Mouse (Mus musculus) midbrain, embryonic 13.5 days (tissue): ENCODE measurements around the gene Bmp8a. TPM values are rescaled to one million over a fixed set of nuclear protein-coding genes. Genes with fewer than 3 reads are reported as not detected.

ENCODE experiments used
- ATAC-seq: fragments of 200-750 bp; cut with Nextera tagmentation; 2 replicates; pipeline ENCODE4 v1.8.0; 2017; ENCODE audit warnings: mild to moderate bottlenecking, moderate TSS enrichment, moderate library complexity
- H3K27ac ChIP-seq: fragments of 300-500 bp; sonication (generic); 2 replicates; pipeline ENCODE4 v1.5.1; 2015; ENCODE audit warnings: inconsistent platforms, mild to moderate bottlenecking, moderate library complexity
- H3K27me3 ChIP-seq: fragments of 300-500 bp; sonication (generic); 2 replicates; pipeline ENCODE4 v1.6.1; 2015; ENCODE audit warnings: mild to moderate bottlenecking, inconsistent platforms
- H3K36me3 ChIP-seq: fragments of 300-500 bp; sonication (generic); 2 replicates; pipeline ENCODE4 v1.6.1; 2015; ENCODE audit warnings: mild to moderate bottlenecking, inconsistent platforms
- H3K4me1 ChIP-seq: fragments of 300-500 bp; sonication (generic); replicated peaks from 2 replicates; pipeline ENCODE4 v1.6.1; 2015; ENCODE audit warnings: inconsistent platforms
- H3K4me2 ChIP-seq: fragments of 300-500 bp; sonication (generic); replicated peaks from 2 replicates; pipeline ENCODE4 v1.6.1; 2015; ENCODE audit warnings: moderate library complexity, mild to moderate bottlenecking, inconsistent platforms
- H3K4me3 ChIP-seq: fragments of 300-500 bp; sonication (generic); replicated peaks from 2 replicates; pipeline ENCODE4 v1.5.1; 2015; ENCODE audit warnings: mild to moderate bottlenecking, inconsistent platforms
- H3K9ac ChIP-seq: fragments of 300-500 bp; sonication (generic); replicated peaks from 2 replicates; pipeline ENCODE4 v1.6.1; 2015; ENCODE audit warnings: mild to moderate bottlenecking, inconsistent platforms
- H3K9me3 ChIP-seq: fragments of 300-500 bp; sonication (generic); 2 replicates; pipeline ENCODE4 v1.6.1; 2016; ENCODE audit warnings: mild to moderate bottlenecking, inconsistent platforms
- WGBS: fragments of 180-500 bp; shearing (Covaris S2); methylation state at CpG from one replicate; pipeline ENCODE4 v1.1.7; 2015; 5-methylcytosine and 5-hydroxymethylcytosine counted together
- polyA plus RNA-seq: library from polyadenylated mRNA; unstranded; fragments of >200 nt; fragmentation: Nextera tagmentation; extraction: Ambion mirVana; gene quantifications from 2 replicates; pipeline ENCODE4 v1.2.1, GENCODE M21; 2015

Bmp8a gene
- 0.13 TPM in 1 of 2 replicates, not detected in the other for polyA plus RNA-seq

- Histone ChIP-seq H3K9me3 (no peaks in the 10 kb centered on the region), H3K27me3 (peaks cover 51% of the 10 kb centered on the region), H3K4me3 (peak within 1 kb of the TSS; percentile 52), H3K4me1 (peaks cover 17% of the 10 kb centered on the region), H3K9ac (peak within 1 kb of the TSS; percentile 55), H3K36me3 (peaks cover 14% of the 10 kb centered on the region), H3K4me2 (peak within 1 kb of the TSS; percentile 88), H3K27ac (no peak within 1 kb of the TSS)
- WGBS, result 1% methylated on average over 65 of the region's 65 CpGs
- peak; percentile 91 for ATAC-seq
Observed at GRCm38 (mm10) chr4:123342642-123343470, at the start of gene Bmp8a. Gene Bmp8a, minus strand, starts transcription at chr4:123343252.

GRCm38 (mm10) chr4:123392187-123392586 lies 49.1 kb upstream of the Bmp8a start:
- Histone ChIP-seq H3K36me3 (peaks cover 78% of the 10 kb centered on the region), H3K27me3 (no peaks in the 10 kb centered on the region), H3K9ac (no peak overlapping the region), H3K4me1 (no peaks in the 10 kb centered on the region), H3K4me2 (no peak overlapping the region), H3K4me3 (no peak overlapping the region), H3K27ac (no peak overlapping the region), H3K9me3 (no peaks in the 10 kb centered on the region)
- ATAC-seq, result no peak
- 86% methylated on average over 1 of the region's 1 CpGs for WGBS

- H3K36me3 ChIP-seq, result peaks cover 83% of the 10 kb centered on the region
- H3K4me3 ChIP-seq, result no peak overlapping the region
- no peak overlapping the region for H3K9ac ChIP-seq
- no peaks in the 10 kb centered on the region for H3K27me3 ChIP-seq
- no peak overlapping the region for H3K4me2 ChIP-seq
- H3K27ac ChIP-seq, result peak overlapping the region; percentile 22; the same call in 1 of the 2 replicates
- WGBS, result 31% methylated on average over 1 of the region's 1 CpGs
- no peaks in the 10 kb centered on the region for H3K4me1 ChIP-seq
- no peak for ATAC-seq
- no peaks in the 10 kb centered on the region for H3K9me3 ChIP-seq
Observed at GRCm38 (mm10) chr4:123385028-123385427, 42.0 kb upstream of the Bmp8a start.

- Histone ChIP-seq H3K9ac (no peak overlapping the region), H3K27ac (no peak overlapping the region), H3K4me2 (no peak overlapping the region), H3K9me3 (no peaks in the 10 kb centered on the region), H3K4me3 (no peak overlapping the region), H3K4me1 (no peaks in the 10 kb centered on the region), H3K36me3 (peaks cover 79% of the 10 kb centered on the region), H3K27me3 (no peaks in the 10 kb centered on the region)
- 94% methylated on average over 7 of the region's 7 CpGs for WGBS
- ATAC-seq, result no peak
Observed at GRCm38 (mm10) chr4:123383173-123383572, 40.1 kb upstream of the Bmp8a start.

DNA sequence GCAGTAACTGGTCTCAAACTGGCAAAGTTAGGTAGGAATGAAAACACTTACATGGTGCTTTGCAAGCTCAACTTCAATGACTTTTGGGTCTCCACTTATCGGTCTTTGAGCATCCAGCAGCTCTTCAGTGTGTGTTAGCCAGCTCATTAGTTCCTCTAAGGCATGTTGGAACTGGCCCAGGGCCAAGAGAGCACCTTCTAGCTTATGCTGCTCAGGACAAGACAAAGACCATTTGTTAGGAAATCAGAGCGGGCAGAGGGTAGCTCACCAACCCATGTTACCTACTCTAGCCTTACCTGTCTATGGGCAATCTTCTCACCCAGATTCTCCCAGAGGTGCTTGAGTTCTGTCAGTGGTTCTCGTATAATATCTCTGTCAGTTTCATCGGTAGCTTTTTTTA lies 39.0 kb upstream of the Bmp8a start:
- Histone ChIP-seq H3K9ac (no peak overlapping the region), H3K4me1 (no peaks in the 10 kb centered on the region), H3K4me3 (no peak overlapping the region), H3K27me3 (no peaks in the 10 kb centered on the region), H3K36me3 (peaks cover 87% of the 10 kb centered on the region), H3K4me2 (no peak overlapping the region), H3K9me3 (no peaks in the 10 kb centered on the region), H3K27ac (no peak overlapping the region)
- 93% methylated on average over 4 of the region's 4 CpGs for WGBS
- ATAC-seq, result no peak

DNA sequence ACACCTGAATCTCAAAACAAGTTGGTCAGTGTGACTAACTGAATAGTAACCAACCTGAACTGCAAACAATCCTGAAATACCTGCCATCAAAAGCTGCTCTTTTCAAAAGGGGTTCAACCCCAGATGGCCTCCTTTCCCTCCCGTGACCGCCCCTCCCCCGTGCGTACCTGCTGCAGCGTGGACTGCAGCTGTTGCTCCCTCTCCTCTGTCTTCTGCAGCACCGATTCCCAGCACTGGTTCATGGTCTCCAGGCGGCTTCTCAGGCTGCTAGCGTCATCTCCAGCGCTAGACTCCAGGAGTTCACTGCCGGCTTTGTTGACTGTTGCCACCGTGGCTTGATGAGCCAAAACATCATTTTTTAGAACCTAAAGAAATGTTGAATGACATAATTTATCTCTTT lies 38.5 kb upstream of the Bmp8a start:
- Histone ChIP-seq H3K4me1 (no peaks in the 10 kb centered on the region), H3K9ac (no peak overlapping the region), H3K27me3 (no peaks in the 10 kb centered on the region), H3K27ac (no peak overlapping the region), H3K9me3 (no peaks in the 10 kb centered on the region), H3K36me3 (peaks cover 87% of the 10 kb centered on the region), H3K4me2 (no peak overlapping the region), H3K4me3 (no peak overlapping the region)
- no peak for ATAC-seq
- WGBS, result 91% methylated on average over 11 of the region's 11 CpGs

GRCm38 (mm10) chr4:123376031-123376430 lies 33.0 kb upstream of the Bmp8a start:
- H3K27ac ChIP-seq, result no peak overlapping the region
- no peaks in the 10 kb centered on the region for H3K4me1 ChIP-seq
- WGBS, result 97% methylated on average over 3 of the region's 3 CpGs
- no peak for ATAC-seq
- H3K4me3 ChIP-seq, result no peak overlapping the region
- H3K27me3 ChIP-seq, result no peaks in the 10 kb centered on the region
- H3K9ac ChIP-seq, result no peak overlapping the region
- peaks cover 90% of the 10 kb centered on the region for H3K36me3 ChIP-seq
- H3K9me3 ChIP-seq, result no peaks in the 10 kb centered on the region
- no peak overlapping the region for H3K4me2 ChIP-seq

GRCm38 (mm10) chr4:123374316-123375008 lies 31.4 kb upstream of the Bmp8a start:
- ATAC-seq, result no peak
- H3K36me3 ChIP-seq, result peaks cover 94% of the 10 kb centered on the region
- no peaks in the 10 kb centered on the region for H3K4me1 ChIP-seq
- no peak overlapping the region for H3K4me2 ChIP-seq
- WGBS, result 95% methylated on average over 12 of the region's 12 CpGs
- no peak overlapping the region for H3K27ac ChIP-seq
- H3K9ac ChIP-seq, result no peak overlapping the region
- no peaks in the 10 kb centered on the region for H3K27me3 ChIP-seq
- H3K9me3 ChIP-seq, result no peaks in the 10 kb centered on the region
- no peak overlapping the region for H3K4me3 ChIP-seq

DNA sequence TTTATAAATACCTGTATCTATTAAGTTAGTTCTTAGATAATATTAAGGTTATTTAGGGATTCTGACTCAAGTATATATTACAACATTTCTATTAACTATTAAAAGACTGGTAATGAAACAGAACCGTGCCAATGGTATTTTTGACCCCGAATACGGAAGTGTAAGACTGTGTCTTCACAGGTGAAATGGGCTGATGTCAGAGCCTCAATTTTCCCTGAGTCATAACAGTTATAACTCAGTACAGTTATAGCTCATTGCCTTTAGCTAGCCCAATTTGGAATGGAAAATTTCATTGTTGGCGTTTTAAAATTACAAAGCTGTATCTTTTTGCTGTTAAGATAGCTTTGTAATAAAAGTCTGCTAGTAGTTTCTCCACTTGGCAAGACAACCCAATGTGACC lies 20.5 kb upstream of the Bmp8a start:
- no peaks in the 10 kb centered on the region for H3K27me3 ChIP-seq
- ATAC-seq, result no peak
- H3K27ac ChIP-seq, result no peak overlapping the region
- H3K9me3 ChIP-seq, result no peaks in the 10 kb centered on the region
- H3K4me3 ChIP-seq, result no peak overlapping the region
- peaks cover 90% of the 10 kb centered on the region for H3K36me3 ChIP-seq
- no peak overlapping the region for H3K9ac ChIP-seq
- no peaks in the 10 kb centered on the region for H3K4me1 ChIP-seq
- H3K4me2 ChIP-seq, result no peak overlapping the region
- WGBS, result 94% methylated on average over 4 of the region's 4 CpGs

GRCm38 (mm10) chr4:123360771-123361170 lies 17.7 kb upstream of the Bmp8a start:
- H3K9ac ChIP-seq, result no peak overlapping the region
- H3K4me1 ChIP-seq, result no peaks in the 10 kb centered on the region
- ATAC-seq, result no peak
- H3K27me3 ChIP-seq, result no peaks in the 10 kb centered on the region
- 94% methylated on average over 12 of the region's 12 CpGs for whole genome bisulfite sequencing
- no peak overlapping the region for H3K27ac ChIP-seq
- H3K4me2 ChIP-seq, result no peak overlapping the region
- H3K36me3 ChIP-seq, result peaks cover 84% of the 10 kb centered on the region
- no peak overlapping the region for H3K4me3 ChIP-seq
- H3K9me3 ChIP-seq, result no peaks in the 10 kb centered on the region

- no peaks in the 10 kb centered on the region for H3K9me3 ChIP-seq
- H3K27ac ChIP-seq, result no peak overlapping the region
- peaks cover 84% of the 10 kb centered on the region for H3K36me3 ChIP-seq
- WGBS, result 93% methylated on average over 7 of the region's 7 CpGs
- H3K4me3 ChIP-seq, result no peak overlapping the region
- no peaks in the 10 kb centered on the region for H3K4me1 ChIP-seq
- no peak for ATAC-seq
- no peak overlapping the region for H3K9ac ChIP-seq
- H3K4me2 ChIP-seq, result no peak overlapping the region
- H3K27me3 ChIP-seq, result no peaks in the 10 kb centered on the region
Observed at GRCm38 (mm10) chr4:123358613-123359012, 15.6 kb upstream of the Bmp8a start.

DNA sequence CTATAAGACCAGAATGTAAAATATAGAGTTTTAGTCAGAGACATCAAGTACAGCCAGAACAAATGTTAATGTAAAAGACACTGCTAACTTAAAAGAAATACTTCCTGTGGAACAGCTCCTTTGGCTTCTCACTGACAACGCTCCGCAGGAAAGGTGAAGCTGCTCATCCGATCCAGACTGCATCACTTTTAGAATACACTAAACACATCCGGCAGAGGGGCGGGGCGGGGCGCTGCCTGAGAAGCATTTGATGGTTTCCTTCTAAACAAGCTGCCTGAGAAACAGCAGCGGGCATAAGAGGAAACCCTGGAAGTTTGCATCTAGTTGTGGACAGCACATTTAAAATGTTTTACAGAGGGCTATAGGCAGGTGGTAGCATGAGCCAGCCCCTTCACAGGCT lies 12.9 kb upstream of the Bmp8a start:
- Histone ChIP-seq H3K27me3 (no peaks in the 10 kb centered on the region), H3K36me3 (peaks cover 83% of the 10 kb centered on the region), H3K9ac (no peak overlapping the region), H3K27ac (no peak overlapping the region), H3K4me2 (no peak overlapping the region), H3K4me1 (no peaks in the 10 kb centered on the region), H3K9me3 (no peaks in the 10 kb centered on the region), H3K4me3 (no peak overlapping the region)
- no peak for ATAC-seq
- WGBS, result 95% methylated on average over 8 of the region's 8 CpGs
